Mouse (Mus musculus) embryonic fibroblast, embryonic 13.5 days (primary cell): ENCODE measurements around the gene Ugt1a8.

ENCODE experiments used
- CTCF ChIP-seq: IDR thresholded peaks from 2 replicates; pipeline ENCODE4 v1.5.1; 2011; ENCODE audit warnings: mild to moderate bottlenecking, control low read depth, low read length, moderate library complexity, borderline replicate concordance; ENCODE audit not compliant: insufficient read depth
- POLR2A ChIP-seq: IDR thresholded peaks from 2 replicates; pipeline ENCODE4 v1.6.1; 2011; ENCODE audit warnings: low read depth, mild to moderate bottlenecking, control low read depth, low read length, moderate library complexity

DNA sequence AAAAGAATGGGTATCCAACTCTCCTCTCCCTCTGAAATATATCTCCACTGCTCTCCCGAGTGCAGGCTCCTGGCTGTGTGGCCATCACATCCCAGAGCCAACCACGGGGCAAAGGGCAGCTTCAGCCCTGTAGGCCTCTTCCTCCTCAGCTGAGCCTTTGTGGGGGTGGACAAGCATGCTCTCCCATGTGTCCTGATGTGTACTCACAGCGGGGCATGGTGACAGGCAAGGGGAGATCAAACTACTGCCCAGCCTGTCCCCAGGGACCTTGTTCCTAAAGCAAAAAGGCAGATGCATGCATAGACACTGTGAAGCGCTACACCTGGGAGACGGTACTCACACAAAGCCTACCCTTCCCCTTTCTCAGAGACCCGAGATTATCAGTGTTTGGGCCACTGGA is 172.5 kb downstream of the Ugt1a8 start:
- TF ChIP-seq CTCF (no peak), POLR2A (no peak)
